Mouse (Mus musculus): Measurements from ENCODE around the gene Selenof.

The Selenof gene

GRCm38 (mm10) chr3:144644202-144644601 is 74.1 kb downstream of the Selenof start:
- DNase-seq = no peak

Measured in heart, adult 11 months (tissue).